ENCODE assay signal across 18 mouse cellular contexts in genomic region chr11:99144940-99145339, GRCm38 (mm10). TPM values are rescaled to one million over a fixed set of nuclear protein-coding genes. Genes with fewer than 3 reads are reported as not detected.
DNase-seq lines count a peak whose midpoint lies in the region; ATAC-seq lines count a peak whose summit lies in the region.
"Had no signal": no experiment of that assay in that cellular context is flagged by ENCODE, and none has a peak within 500 bp of the region (broad histone marks: within the 10 kb centered on the region; RNA-seq: fewer than 3 reads in every experiment).

No protein-coding gene starts in this region.

- H3K4me2 ChIP-seq in heart, embryonic 12.5 days: peak overlapping the region; percentile 18; the same call in 1 of the 2 replicates
- no peak overlapping the region for H3K4me2 ChIP-seq in midbrain, embryonic 11.5 days
- H3K4me2 ChIP-seq in midbrain, embryonic 16.5 days (ENCODE audit: low read length): no peak overlapping the region
- no peak overlapping the region for H3K4me2 ChIP-seq in limb, embryonic 15.5 days
- H3K4me2 ChIP-seq: hindbrain, embryonic 14.5 days; neural tube, embryonic 13.5 days had no signal

- no peak overlapping the region for H3K4me3 ChIP-seq in heart, embryonic 12.5 days
- H3K4me3 ChIP-seq in midbrain, embryonic 11.5 days (ENCODE audit: low read depth, low read length): no peak overlapping the region
- H3K4me3 ChIP-seq in midbrain, embryonic 16.5 days (ENCODE audit: low read depth, low read length): no peak overlapping the region
- H3K4me3 ChIP-seq in limb, embryonic 15.5 days: no peak overlapping the region
- H3K4me3 ChIP-seq: neural tube, embryonic 13.5 days had no signal

- no peaks in the 10 kb centered on the region for H3K27me3 ChIP-seq in heart, embryonic 12.5 days (replicated peaks)
- H3K27me3 ChIP-seq in midbrain, embryonic 11.5 days (ENCODE audit: control insufficient read depth, insufficient read depth, low read length): no peaks in the 10 kb centered on the region
- no peaks in the 10 kb centered on the region for H3K27me3 ChIP-seq in midbrain, embryonic 16.5 days (ENCODE audit: control insufficient read depth, insufficient read depth, low read depth, low read length)
- H3K27me3 ChIP-seq in limb, embryonic 15.5 days: no peaks in the 10 kb centered on the region
- H3K27me3 ChIP-seq: neural tube, embryonic 13.5 days had no signal

- no peak overlapping the region for H3K9ac ChIP-seq in heart, embryonic 12.5 days
- H3K9ac ChIP-seq in midbrain, embryonic 11.5 days (ENCODE audit: low read length): no peak overlapping the region
- H3K9ac ChIP-seq in midbrain, embryonic 16.5 days (ENCODE audit: low read depth, low read length): no peak overlapping the region
- H3K9ac ChIP-seq in limb, embryonic 15.5 days: no peak overlapping the region
- H3K9ac ChIP-seq: hindbrain, embryonic 14.5 days; neural tube, embryonic 13.5 days had no signal

- ATAC-seq in heart, embryonic 12.5 days (ENCODE audit: insufficient number of reproducible peaks, low FRiP score): no peak
- ATAC-seq in midbrain, embryonic 11.5 days (ENCODE audit: low FRiP score): no peak
- no peak for ATAC-seq in midbrain, embryonic 16.5 days
- no peak for ATAC-seq in limb, embryonic 15.5 days (ENCODE audit: insufficient number of reproducible peaks, low FRiP score, low TSS enrichment, low read depth)
- ATAC-seq: forebrain, embryonic 14.5 days had no signal

- peaks cover 53% of the 10 kb centered on the region for H3K4me1 ChIP-seq in heart, embryonic 12.5 days (replicated peaks)
- peaks cover 17% of the 10 kb centered on the region for H3K4me1 ChIP-seq in midbrain, embryonic 11.5 days (ENCODE audit: control insufficient read depth, insufficient read depth, low read length)
- peaks cover 12% of the 10 kb centered on the region for H3K4me1 ChIP-seq in midbrain, embryonic 16.5 days (ENCODE audit: control insufficient read depth, insufficient read depth, low read length)
- H3K4me1 ChIP-seq in limb, embryonic 15.5 days: peaks cover 74% of the 10 kb centered on the region

- no peak for DNase-seq in heart, adult 9 months (ENCODE audit: low spot score in 2 of 2)
- peak; percentile 19 for DNase-seq in midbrain, embryonic 11.5 days (ENCODE audit: low spot score, missing footprints)
- peak; percentile 50 for DNase-seq in ZHBTc4 (ENCODE audit: low read depth, low spot score)
- no peak for DNase-seq in cerebellum, postnatal 36 days
- DNase-seq: adrenal gland, adult 8-10 months; cerebellum, adult 11 months; cerebellum, postnatal 25 days; gastrocnemius, postnatal 36 days; kidney, adult 11 months; kidney, postnatal 10 days; lung, postnatal 10 days; spleen, adult 18-20 months had no signal

- no peaks in the 10 kb centered on the region for H3K36me3 ChIP-seq in heart, embryonic 12.5 days
- no peaks in the 10 kb centered on the region for H3K36me3 ChIP-seq in midbrain, embryonic 11.5 days (ENCODE audit: control insufficient read depth, insufficient read depth, low read length)
- no peaks in the 10 kb centered on the region for H3K36me3 ChIP-seq in midbrain, embryonic 16.5 days (ENCODE audit: control insufficient read depth, insufficient read depth, low read length)
- no peaks in the 10 kb centered on the region for H3K36me3 ChIP-seq in limb, embryonic 15.5 days
- H3K36me3 ChIP-seq: neural tube, embryonic 13.5 days had no signal

- 75% methylated on average over 23 of the region's 23 CpGs for WGBS in heart, embryonic 12.5 days
- WGBS in midbrain, embryonic 11.5 days: 86% methylated on average over 23 of the region's 23 CpGs
- 89% methylated on average over 23 of the region's 23 CpGs for WGBS in midbrain, embryonic 16.5 days
- 78% methylated on average over 23 of the region's 23 CpGs for WGBS in limb, embryonic 15.5 days

- H3K27ac ChIP-seq in heart, embryonic 12.5 days (ENCODE audit: poor library complexity, severe bottlenecking): no peak overlapping the region
- H3K27ac ChIP-seq in midbrain, embryonic 11.5 days (ENCODE audit: low read depth, low read length): no peak overlapping the region
- H3K27ac ChIP-seq in midbrain, embryonic 16.5 days (ENCODE audit: low read length): no peak overlapping the region
- H3K27ac ChIP-seq in limb, embryonic 15.5 days: peak overlapping the region; percentile 18
- H3K27ac ChIP-seq: hindbrain, embryonic 14.5 days; neural tube, embryonic 13.5 days had no signal

- no peaks in the 10 kb centered on the region for H3K9me3 ChIP-seq in heart, embryonic 12.5 days (replicated peaks)
- H3K9me3 ChIP-seq in midbrain, embryonic 11.5 days (ENCODE audit: control insufficient read depth, low read length): no peaks in the 10 kb centered on the region
- no peaks in the 10 kb centered on the region for H3K9me3 ChIP-seq in midbrain, embryonic 16.5 days (replicated peaks; ENCODE audit: control insufficient read depth, low read length, poor library complexity, severe bottlenecking)
- H3K9me3 ChIP-seq in limb, embryonic 15.5 days: no peaks in the 10 kb centered on the region
- H3K9me3 ChIP-seq: neural tube, embryonic 13.5 days had no signal

RNA-seq across cellular contexts. Expression of gene Ccr7, which starts 9.9 kb away (rescaled TPM):
- polyA plus RNA-seq in heart, embryonic 12.5 days (2016; fragmentation: Nextera tagmentation; extraction: Ambion mirVana): 0.08 TPM in 1 of 2 replicates, not detected in the other
- polyA plus RNA-seq in midbrain, embryonic 11.5 days (2014; fragmentation: Nextera tagmentation; extraction: Ambion mirVana): 0.41 TPM in 1 of 2 replicates, not detected in the other
- 0.15 TPM in 1 of 2 replicates, not detected in the other for polyA plus RNA-seq in midbrain, embryonic 16.5 days (2015; fragmentation: Nextera tagmentation; extraction: Ambion mirVana)
- 0.38 and 0.48 TPM in 2 replicates for polyA plus RNA-seq in limb, embryonic 15.5 days (2015; fragmentation: Nextera tagmentation; extraction: Ambion mirVana)
- polyA plus RNA-seq: forebrain, embryonic 14.5 days; hindbrain, embryonic 14.5 days; neural tube, embryonic 13.5 days had no signal

RNA-seq across cellular contexts. Expression of gene Tns4, which starts 55.8 kb away (rescaled TPM):
- 0.05 and 0.11 TPM in 2 replicates for polyA plus RNA-seq in heart, embryonic 12.5 days (2016; fragmentation: Nextera tagmentation; extraction: Ambion mirVana)
- polyA plus RNA-seq in midbrain, embryonic 11.5 days (2014; fragmentation: Nextera tagmentation; extraction: Ambion mirVana): 0.23 and 0.67 TPM in 2 replicates
- polyA plus RNA-seq in midbrain, embryonic 16.5 days (2015; fragmentation: Nextera tagmentation; extraction: Ambion mirVana): 0.04 and 0.09 TPM in 2 replicates
- 1.9 and 2.1 TPM in 2 replicates for polyA plus RNA-seq in limb, embryonic 15.5 days (2015; fragmentation: Nextera tagmentation; extraction: Ambion mirVana)

Comparison
In these comparisons a context has a peak if more than half of its experiments do, and no peak if none do; other contexts are left out.
1. DNase-seq: peak in midbrain, embryonic 11.5 days (single experiment) and ZHBTc4 (single experiment); none in heart, adult 9 months (0 of 2) and cerebellum, postnatal 36 days (0 of 2).